Mouse (Mus musculus) CH12.LX (cell line): ENCODE data around the gene Phactr1. TPM values are rescaled to one million over a fixed set of nuclear protein-coding genes. Genes with fewer than 3 reads are reported as not detected.

Source experiments
- DNase-seq: peaks from one replicate; pipeline ENCODE4 v3.0.0-alpha.2; 2013; ENCODE audit errors: extremely low read depth
- H3K27ac ChIP-seq: 2 replicates; pipeline ENCODE4 v1.5.1; 2012; ENCODE audit warnings: low read depth, mild to moderate bottlenecking, control low read depth, moderate library complexity; ENCODE audit not compliant: insufficient read depth
- H3K27me3 ChIP-seq: replicated peaks from 2 replicates; pipeline ENCODE3; 2012; ENCODE audit warnings: inconsistent platforms
- H3K36me3 ChIP-seq, 2 experiments: replicated peaks in 1 of 2; 2 replicates each; pipeline versions ENCODE3 to v1.6.1; 2012; ENCODE audit warnings: inconsistent platforms in 1 of 2, low read length in 1 of 2, mild to moderate bottlenecking in 1 of 2, mixed read lengths in 1 of 2, moderate library complexity in 1 of 2; ENCODE audit not compliant: control insufficient read depth in 1 of 2, insufficient read depth in 1 of 2
- H3K4me1 ChIP-seq, 2 experiments: 2 replicates each; pipeline ENCODE4 v1.6.1; 2012; ENCODE audit warnings: inconsistent platforms in 1 of 2, moderate library complexity in 1 of 2; ENCODE audit not compliant: insufficient read depth in 2 of 2, control insufficient read depth in 1 of 2
- H3K4me2 ChIP-seq: 2 replicates; pipeline ENCODE4 v1.6.1; 2012; ENCODE audit warnings: low read depth, mild to moderate bottlenecking, control low read depth; ENCODE audit not compliant: poor library complexity, insufficient read depth, severe bottlenecking
- H3K4me3 ChIP-seq, 3 experiments: fragments of 150-350 bp in 1 of 3; sonication (generic) in 1 of 3; replicated peaks in 1 of 3; 2 replicates each; pipeline versions ENCODE3 to v1.5.1; 2011 to 2012; ENCODE audit warnings: low read depth in 2 of 3, low read length in 2 of 3, mild to moderate bottlenecking in 2 of 3, moderate library complexity in 2 of 3, control low read depth in 1 of 3, improper control_type of control experiment in 1 of 3, inconsistent platforms in 1 of 3, mixed read lengths in 1 of 3; ENCODE audit not compliant: poor library complexity in 1 of 3
- H3K79me2 ChIP-seq: replicated peaks from 2 replicates; pipeline ENCODE4 v1.6.1; 2012; ENCODE audit warnings: mild to moderate bottlenecking, moderate library complexity; ENCODE audit not compliant: control insufficient read depth, poor library complexity, insufficient read depth, severe bottlenecking; ENCODE audit errors: extremely low read depth
- H3K9ac ChIP-seq: 2 replicates; pipeline ENCODE4 v1.6.1; 2012; ENCODE audit warnings: low read depth, mild to moderate bottlenecking, control low read depth, moderate library complexity; ENCODE audit not compliant: insufficient read depth
- H3K9me3 ChIP-seq: replicated peaks from 2 replicates; pipeline ENCODE3; 2012; ENCODE audit warnings: low read length, inconsistent platforms, mixed read lengths
- CHD1 ChIP-seq: IDR thresholded peaks from 2 replicates; pipeline ENCODE4 v1.6.1; 2012; ENCODE audit warnings: low read depth, low read length, improper control_type of control experiment, inconsistent platforms
- E2F4 ChIP-seq: IDR thresholded peaks from 2 replicates; pipeline ENCODE4 v1.6.1; 2011; ENCODE audit warnings: low read depth, low read length, improper control_type of control experiment; ENCODE audit not compliant: insufficient replicate concordance
- ELF1 ChIP-seq: IDR thresholded peaks from 2 replicates; pipeline ENCODE4 v1.6.1; 2014; ENCODE audit warnings: low read depth, mild to moderate bottlenecking, inconsistent platforms, low read length, improper control_type of control experiment
- HCFC1 ChIP-seq: IDR thresholded peaks from 2 replicates; pipeline ENCODE4 v1.6.1; 2012; ENCODE audit warnings: low read depth, mild to moderate bottlenecking, inconsistent platforms, low read length, improper control_type of control experiment
- IRF4 ChIP-seq: IDR thresholded peaks from 2 replicates; pipeline ENCODE4 v1.6.1; 2014; ENCODE audit warnings: low read depth, mild to moderate bottlenecking, inconsistent platforms, low read length, improper control_type of control experiment
- JUN ChIP-seq: IDR thresholded peaks from 2 replicates; pipeline ENCODE4 v1.6.1; 2011; ENCODE audit warnings: low read depth, mild to moderate bottlenecking, low read length, improper control_type of control experiment, moderate library complexity; ENCODE audit not compliant: insufficient read depth
- MAFK ChIP-seq: IDR thresholded peaks from 2 replicates; pipeline ENCODE4 v1.6.1; 2011; ENCODE audit warnings: low read length, improper control_type of control experiment; ENCODE audit not compliant: insufficient replicate concordance
- MAX ChIP-seq: IDR thresholded peaks from 2 replicates; pipeline ENCODE4 v1.6.1; 2011; ENCODE audit warnings: low read length, improper control_type of control experiment
- NELFE ChIP-seq: IDR thresholded peaks from 2 replicates; pipeline ENCODE4 v1.6.1; 2011; ENCODE audit warnings: low read depth, low read length, improper control_type of control experiment
- NRF1 ChIP-seq: IDR thresholded peaks from 2 replicates; pipeline ENCODE4 v1.6.1; 2014; ENCODE audit warnings: low read depth, mild to moderate bottlenecking, inconsistent platforms, low read length, improper control_type of control experiment, moderate library complexity
- PAX5 ChIP-seq: IDR thresholded peaks from 2 replicates; pipeline ENCODE4 v1.6.1; 2012; ENCODE audit warnings: low read length, inconsistent platforms, mixed read lengths
- POLR2A ChIP-seq: IDR thresholded peaks from 2 replicates; pipeline ENCODE4 v1.6.1; 2011; ENCODE audit warnings: low read depth, mild to moderate bottlenecking, improper control_type of control experiment, low read length
- ZC3H11A ChIP-seq: IDR thresholded peaks from 2 replicates; pipeline ENCODE4 v1.6.1; 2012; ENCODE audit warnings: low read depth, mild to moderate bottlenecking, inconsistent platforms, low read length, improper control_type of control experiment
- ZKSCAN1 ChIP-seq: IDR thresholded peaks from 2 replicates; pipeline ENCODE4 v1.6.1; 2012; ENCODE audit warnings: low read depth, inconsistent platforms, low read length, improper control_type of control experiment, borderline replicate concordance
- ZMIZ1 ChIP-seq: IDR thresholded peaks from 2 replicates; pipeline ENCODE4 v1.6.1; 2012; ENCODE audit warnings: low read depth, mild to moderate bottlenecking, inconsistent platforms, low read length, improper control_type of control experiment
- ZNF384 ChIP-seq: IDR thresholded peaks from 2 replicates; pipeline ENCODE4 v1.6.1; 2012; ENCODE audit warnings: low read depth, low read length, improper control_type of control experiment, inconsistent platforms
- dilution Hi-C: fragments of 300-500 bp; cut with MboI; formaldehyde crosslinking; loops from 2 replicates; pipeline ENCODE4 v1.14.3; 2020; ENCODE audit warnings: low sequenced_read_pairs; ENCODE audit not compliant: extremely low pct_unique_long_range_greater_than_20kb, extremely low pct_ligation_motif_present
- in situ Hi-C: fragments of 300-500 bp; cut with MboI; formaldehyde crosslinking; loops from 3 replicates; pipeline ENCODE4 v1.14.3; 2019; ENCODE audit warnings: low sequenced_read_pairs, low pct_ligation_motif_present, low pct_unique_long_range_greater_than_20kb, mixed read lengths
- polyA plus RNA-seq: library from polyadenylated mRNA; unstranded; fragments of >175 nt; gene quantifications from 2 replicates; pipeline ENCODE4 v1.2.1, GENCODE M21; 2012; ENCODE audit warnings: low read depth; ENCODE audit not compliant: insufficient read length
- total RNA-seq, 2 experiments: library from RNA; depleted of rRNA; stranded (reverse); fragments of 300-350 nt in 1 of 2; fragments of >200 nt in 1 of 2; gene quantifications; 2 replicates each; pipeline ENCODE4 v1.2.3; 2012 to 2014

The Phactr1 gene
- total and polyA plus RNA-seq, 3 experiments = 2.0 to 6.1 (median 3.1) TPM

- TF ChIP-seq ZKSCAN1 (no peak), MAX (no peak), ZMIZ1 (no peak), ZNF384 (no peak), ELF1 (no peak), CHD1 (no peak), NRF1 (no peak), JUN (no peak), HCFC1 (no peak), MAFK (no peak)
- no peak for DNase-seq
- in situ Hi-C loops (no loop called here), dilution Hi-C loops (no loop called here)
- no peak overlapping the region for H3K9ac ChIP-seq
- H3K36me3 ChIP-seq = no peaks in the 10 kb centered on the region
- H3K4me1 ChIP-seq = no peaks in the 10 kb centered on the region
- H3K9me3 ChIP-seq = peaks cover 4% of the 10 kb centered on the region
- H3K4me2 ChIP-seq = no peak overlapping the region
- H3K27me3 ChIP-seq = no peaks in the 10 kb centered on the region
- H3K4me3 ChIP-seq = no peak overlapping the region
- no peaks in the 10 kb centered on the region for H3K79me2 ChIP-seq
- H3K27ac ChIP-seq = no peak overlapping the region
These were observed 309.6 kb downstream of the Phactr1 start for GRCm38 (mm10) chr13:42990051-42990450.

GRCm38 (mm10) chr13:42990493-42991111 is 310.2 kb downstream of the Phactr1 start:
- DNase-seq = no peak
- Histone ChIP-seq H3K27ac (no peak overlapping the region), H3K4me1 (0 out of 4 replicates have a peak, but pooled peaks cover 0 to 1% of the 10 kb centered on the region in 2 experiments), H3K4me2 (no peak overlapping the region), H3K9ac (no peak overlapping the region), H3K27me3 (no peaks in the 10 kb centered on the region), H3K4me3 (no peak overlapping the region), H3K9me3 (peaks cover 4% of the 10 kb centered on the region), H3K79me2 (no peaks in the 10 kb centered on the region), H3K36me3 (no peaks in the 10 kb centered on the region)
- no peak for TF ChIP-seq PAX5
- no peak for TF ChIP-seq E2F4
- TF ChIP-seq IRF4 = no peak
- TF ChIP-seq ZKSCAN1 = no peak
- TF ChIP-seq NRF1 = no peak
- TF ChIP-seq NELFE = no peak
- TF ChIP-seq POLR2A = no peak
- TF ChIP-seq ZC3H11A = no peak
- dilution Hi-C loops = no loop called here
- in situ Hi-C loops = no loop called here
